Mouse (Mus musculus) monocyte, adult 5-6 weeks (primary cell): Measurements from ENCODE around the gene Aknad1. TPM values are rescaled to one million over a fixed set of nuclear protein-coding genes. Genes with fewer than 3 reads are reported as not detected.

Experiments used
- ATAC-seq: fragments of 153-309, 156-312 bp; replicated peaks from 2 replicates; pipeline ENCODE4 v1.8.0; 2017; ENCODE audit warnings: mild to moderate bottlenecking; ENCODE audit not compliant: low TSS enrichment, insufficient number of reproducible peaks, severe bottlenecking, poor library complexity, low FRiP score
- total RNA-seq: library from RNA; stranded (forward); fragments of 200-1000, 200-491, 200-594 nt; gene quantifications from 3 replicates; pipeline ENCODE4 v1.2.3, GENCODE M21; 2017

Gene Aknad1
- total RNA-seq, 1 experiment from 2014 or later, result not detected

DNA sequence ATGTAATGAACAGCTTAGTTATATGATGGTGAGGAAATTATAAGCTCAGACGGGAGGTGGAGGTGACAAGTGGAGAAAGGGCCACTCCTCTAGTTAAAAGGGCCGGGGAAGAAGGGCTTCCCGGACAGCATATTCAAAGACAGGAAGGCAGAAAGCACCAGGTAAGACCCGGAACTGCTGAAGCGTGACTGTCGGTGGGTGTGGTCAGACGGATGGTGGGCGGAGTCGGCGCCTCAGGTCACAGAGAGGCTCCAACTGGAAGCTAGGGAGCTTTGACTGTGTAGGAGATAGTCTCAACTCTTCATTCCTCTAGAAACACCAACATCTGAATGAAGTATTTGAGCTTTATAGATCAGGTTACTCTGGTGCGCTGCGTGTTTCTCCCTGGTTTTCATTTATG is 9.1 kb upstream of the Aknad1 start:
- no peak for ATAC-seq

- peak; percentile 43; the same call in 1 of the 2 replicates for ATAC-seq
Measured at GRCm38 (mm10) chr3:108737761-108738160, 1.7 kb upstream of the Aknad1 start.

DNA sequence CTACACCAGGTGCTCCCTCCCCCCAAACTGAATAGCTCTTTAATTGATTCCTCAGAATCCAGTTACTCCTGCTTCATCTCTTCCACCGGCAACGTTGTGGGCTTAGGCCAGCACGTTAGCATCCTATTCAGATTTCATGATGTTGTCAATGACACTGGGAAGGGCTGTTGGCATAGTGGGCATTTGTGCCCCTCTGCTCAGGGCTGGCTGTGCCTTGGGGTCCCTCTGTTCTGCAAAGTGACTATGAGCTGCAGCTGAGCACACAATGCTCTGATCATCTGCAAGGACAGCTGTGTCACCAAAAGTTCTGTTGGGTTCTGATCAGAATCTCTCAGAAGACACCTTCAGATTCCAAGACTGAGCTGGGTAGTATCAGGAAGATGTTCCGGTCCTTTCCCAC is 4.6 kb downstream of the Aknad1 start:
- no peak for ATAC-seq

DNA sequence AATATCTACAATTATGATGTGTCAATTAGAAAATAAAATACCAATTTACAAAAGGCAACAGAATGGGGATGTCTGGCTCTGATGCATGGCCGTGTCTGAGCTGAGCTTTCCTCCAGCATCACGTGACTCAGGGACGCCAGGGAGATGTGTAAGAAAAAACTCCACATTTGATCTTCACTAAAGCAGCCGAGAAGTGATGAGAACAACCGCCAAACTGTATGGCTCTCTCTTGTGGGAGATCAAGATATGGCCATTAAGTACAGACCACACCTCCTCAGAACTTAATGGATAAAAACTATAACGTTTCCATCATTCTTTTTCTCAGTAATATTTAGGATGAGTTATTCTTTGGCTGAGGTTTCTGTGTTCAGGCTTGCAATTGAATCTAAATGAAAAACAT is 11.6 kb downstream of the Aknad1 start:
- no peak for ATAC-seq

DNA sequence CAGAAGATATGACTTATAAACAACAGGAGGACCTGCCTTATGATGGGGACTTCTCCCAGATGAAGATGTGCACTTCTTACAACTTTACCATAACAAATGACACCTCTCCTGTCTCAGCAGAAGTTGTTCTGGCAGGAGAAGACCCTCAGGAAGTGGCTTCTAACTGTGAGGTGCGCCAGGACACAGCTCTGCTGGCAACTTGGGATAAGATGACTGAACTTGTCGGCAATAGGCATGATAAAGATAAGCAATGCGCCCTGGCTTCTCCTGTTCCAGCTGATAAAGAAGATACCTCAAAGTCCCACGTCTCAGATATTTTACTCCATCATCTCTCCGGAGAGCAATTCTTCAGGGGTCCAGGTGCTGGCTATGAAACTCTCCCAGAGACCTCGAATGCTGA is 12.2 kb downstream of the Aknad1 start:
- no peak for ATAC-seq

- no peak for ATAC-seq
Measured at GRCm38 (mm10) chr3:108754541-108754940, 15.1 kb downstream of the Aknad1 start.

DNA sequence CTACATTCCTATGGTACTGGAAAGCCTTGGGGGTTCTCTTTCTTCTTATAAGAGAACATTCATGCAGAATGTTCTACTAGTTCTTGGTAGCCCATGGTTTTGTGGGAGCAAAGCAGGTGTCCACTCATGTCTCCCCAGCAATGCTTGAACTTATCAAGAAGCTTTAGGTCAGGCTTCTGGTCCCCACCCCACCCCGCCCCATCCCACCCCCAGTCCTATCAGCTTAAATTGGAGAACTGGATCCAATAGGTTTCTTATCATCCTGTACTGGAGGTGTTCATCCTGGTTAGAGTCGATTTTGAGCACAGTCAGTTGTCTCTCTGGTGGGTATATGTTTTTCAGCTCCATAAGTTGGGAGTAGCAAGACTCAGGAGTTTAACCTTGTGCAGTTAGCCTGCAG is 16.1 kb downstream of the Aknad1 start:
- ATAC-seq, result no peak

GRCm38 (mm10) chr3:108756131-108756530 is 16.7 kb downstream of the Aknad1 start:
- no peak for ATAC-seq

DNA sequence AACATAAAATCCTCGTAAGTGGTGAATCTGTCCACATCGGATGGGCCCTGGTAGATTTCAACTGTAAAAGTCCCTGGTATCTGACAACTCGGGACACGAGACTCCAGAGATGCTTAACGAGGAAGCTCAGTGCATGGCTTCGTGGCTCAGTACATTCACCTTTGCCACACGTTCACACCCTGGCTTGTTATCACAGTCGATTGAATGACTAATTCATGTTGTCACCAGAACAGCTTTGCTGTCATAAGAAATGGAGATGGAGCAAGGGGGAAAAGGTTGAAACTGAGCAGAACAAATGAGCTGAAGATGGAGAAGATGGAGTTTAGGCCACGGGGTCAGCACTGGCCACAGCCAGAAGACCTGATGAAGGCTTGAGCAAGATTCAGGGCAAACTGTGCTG is 18.1 kb downstream of the Aknad1 start:
- no peak for ATAC-seq

DNA sequence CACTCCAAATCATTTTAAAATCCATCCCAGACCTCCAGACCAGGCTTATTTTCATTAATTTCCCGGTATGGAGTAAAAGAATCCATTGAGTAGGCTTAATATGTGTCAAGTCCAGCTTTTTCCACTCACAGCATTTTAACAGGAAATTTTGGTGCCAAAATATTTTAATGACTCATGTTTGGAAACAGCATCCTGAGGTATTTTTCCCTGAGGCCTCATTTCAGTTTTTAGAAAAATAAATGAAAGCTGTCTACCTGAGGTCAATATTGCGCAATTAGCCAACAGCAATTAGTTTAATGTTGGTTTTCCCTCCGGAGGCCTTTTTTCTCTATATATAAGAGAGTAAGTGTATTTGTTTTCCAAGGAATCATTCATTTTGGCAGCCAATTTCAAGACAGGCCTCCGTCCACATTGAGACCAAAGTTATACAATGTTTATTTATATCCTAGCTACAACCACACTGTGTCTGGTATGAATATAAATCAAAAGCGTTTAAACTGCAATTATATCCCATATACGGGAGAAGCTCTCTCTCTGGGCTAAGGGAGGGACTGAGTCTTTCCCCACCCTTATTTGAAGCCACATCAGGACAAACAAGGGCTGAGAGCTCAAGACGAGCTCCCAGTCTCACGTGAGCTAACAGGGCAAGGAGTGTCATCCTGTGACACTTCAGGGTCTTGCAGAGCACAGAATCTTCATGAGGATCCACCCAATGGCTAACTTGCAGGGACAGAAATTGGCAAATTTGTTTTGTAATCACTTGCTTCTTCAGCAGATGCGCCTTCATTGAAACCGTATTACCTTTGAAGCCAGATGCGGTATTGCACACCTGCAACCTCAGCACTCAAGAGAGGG is 20.3 kb downstream of the Aknad1 start:
- no peak for ATAC-seq

DNA sequence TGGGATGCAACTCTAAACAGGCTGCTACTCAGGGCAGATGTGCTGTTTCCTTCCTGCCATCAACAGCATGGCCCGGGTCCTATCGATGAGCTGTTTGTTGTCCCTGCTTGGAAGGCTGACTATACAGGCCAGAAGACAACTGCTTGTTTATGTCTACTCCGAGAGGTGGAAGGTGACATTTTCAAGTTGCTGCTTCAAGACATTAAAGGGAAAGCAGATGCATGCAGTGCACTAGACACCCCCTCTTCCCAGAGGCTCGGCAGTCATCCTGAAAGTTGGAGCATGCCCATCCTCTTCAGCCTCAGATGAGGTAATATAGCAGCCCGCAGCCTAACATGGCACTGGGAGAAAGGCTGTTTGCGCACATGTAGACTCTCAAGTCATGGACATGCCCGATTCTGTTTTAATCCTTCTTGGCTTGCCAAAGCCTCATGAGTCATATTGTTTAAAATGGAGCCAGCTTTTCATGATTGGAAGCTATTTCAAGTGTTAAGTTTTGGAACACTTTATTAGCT is 23.2 kb downstream of the Aknad1 start:
- ATAC-seq, result no peak

DNA sequence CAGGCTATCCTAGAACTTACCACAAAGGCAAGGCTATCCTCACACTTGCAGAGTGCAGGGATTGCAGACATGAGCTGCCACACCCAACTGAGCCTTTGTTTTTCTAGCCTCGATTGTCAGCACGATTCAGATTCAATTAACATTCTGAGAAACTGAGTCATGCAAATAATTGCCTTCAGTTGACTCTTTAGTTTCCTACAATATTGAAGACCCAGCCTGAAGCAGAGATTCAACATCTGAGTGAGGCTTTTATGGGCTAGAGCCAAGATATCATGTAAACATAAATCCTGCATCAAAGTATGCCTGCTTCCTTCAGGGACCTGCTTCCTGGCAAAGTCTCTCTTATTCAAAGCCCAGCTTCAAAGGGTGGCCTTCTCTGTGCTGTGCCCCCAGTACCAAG is 24.2 kb downstream of the Aknad1 start:
- ATAC-seq, result no peak

DNA sequence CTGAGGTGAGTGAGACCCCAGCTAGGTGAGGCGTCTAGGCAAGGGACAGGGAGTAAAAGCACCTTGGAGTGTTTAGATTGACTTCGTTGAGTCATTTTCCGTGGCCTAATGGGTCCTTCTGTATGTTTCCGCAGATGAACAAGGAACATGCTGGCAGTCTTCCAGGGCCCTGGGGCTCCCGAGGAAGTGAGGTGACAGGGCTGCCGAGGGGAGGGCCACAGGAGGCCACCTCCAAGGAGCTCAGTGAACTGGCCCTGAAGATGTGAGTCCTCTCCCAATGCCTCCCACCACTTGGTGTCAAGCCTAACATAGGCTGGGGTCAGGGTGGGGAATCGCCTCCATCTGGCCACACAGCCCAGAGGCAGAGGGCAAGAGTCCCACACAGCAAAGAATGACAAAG is 25.5 kb downstream of the Aknad1 start:
- no peak for ATAC-seq

GRCm38 (mm10) chr3:108765476-108765875 is 26.0 kb downstream of the Aknad1 start:
- ATAC-seq, result no peak

DNA sequence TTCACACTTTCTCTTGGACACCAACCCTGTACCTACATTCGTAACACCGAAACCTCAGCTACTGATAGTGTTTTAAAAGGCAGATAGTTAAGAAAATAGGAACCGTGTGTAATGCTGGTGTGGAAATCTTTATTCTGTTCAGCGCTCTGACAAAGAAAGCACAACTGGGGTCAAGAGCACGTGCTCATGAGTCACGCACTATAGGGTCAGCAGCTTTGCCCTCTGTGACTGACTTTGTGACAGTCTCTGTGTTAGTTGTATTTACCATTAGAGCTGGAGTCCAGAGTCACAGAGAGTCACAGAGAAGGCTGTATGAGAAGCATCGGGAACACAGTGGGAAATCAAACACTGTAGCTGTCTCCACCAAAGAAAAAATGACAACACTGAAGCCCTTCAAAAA is 27.5 kb downstream of the Aknad1 start:
- ATAC-seq, result no peak

DNA sequence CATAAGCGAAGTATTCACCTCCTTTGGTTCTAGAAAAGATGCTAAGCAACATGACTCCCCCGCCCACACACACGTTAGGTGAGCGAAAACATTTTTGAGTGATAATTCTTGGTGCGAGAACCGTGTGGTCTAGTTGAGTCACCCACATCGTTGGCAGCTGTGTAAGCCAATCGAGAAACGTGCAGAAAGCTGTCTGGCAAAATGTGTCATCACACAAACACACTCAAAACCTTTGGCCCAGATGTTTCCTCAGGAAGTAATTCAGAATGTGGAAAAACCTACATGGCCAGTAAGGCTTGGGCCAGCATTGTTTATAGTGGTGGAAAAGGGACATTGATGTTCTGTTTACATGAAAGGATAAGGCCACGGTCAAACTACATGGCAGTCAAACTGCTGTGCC is 28.0 kb downstream of the Aknad1 start:
- no peak for ATAC-seq

- no peak for ATAC-seq
Measured at GRCm38 (mm10) chr3:108769547-108769946, 30.1 kb downstream of the Aknad1 start.

DNA sequence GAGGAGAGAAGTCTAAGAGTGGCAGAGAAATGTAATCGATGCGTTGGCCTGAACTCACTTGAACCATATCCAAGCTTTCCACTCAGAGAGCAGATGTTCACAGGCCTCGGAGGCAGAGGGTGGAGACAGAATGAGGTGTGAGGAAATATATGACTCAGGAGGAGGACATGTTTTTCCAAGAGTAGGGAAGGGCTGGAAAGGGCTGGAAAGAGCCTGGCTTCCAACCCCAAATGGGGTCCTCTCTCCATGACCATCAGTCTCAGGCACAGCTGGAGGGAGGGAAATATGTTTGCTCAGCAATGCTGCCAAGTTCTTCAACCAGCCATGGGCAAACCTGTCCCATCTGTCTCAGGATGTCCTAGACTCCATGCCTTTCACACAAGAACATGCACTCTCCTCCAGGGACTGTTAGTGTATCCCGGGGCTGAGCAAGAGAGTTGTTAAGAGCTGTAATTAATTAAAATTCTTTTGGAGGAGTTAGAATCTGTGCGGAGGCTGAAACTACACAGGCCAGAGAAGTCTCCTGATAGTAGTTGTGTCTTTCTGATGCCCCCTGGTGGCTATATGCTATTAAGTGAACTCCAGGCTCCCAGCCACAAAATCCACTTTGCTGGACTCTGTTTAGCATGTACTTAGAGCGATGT is 31.4 kb downstream of the Aknad1 start:
- 0 out of 2 replicates have a peak, but pooled peaks have one; percentile 40 for ATAC-seq

GRCm38 (mm10) chr3:108772211-108772610 is 32.8 kb downstream of the Aknad1 start:
- ATAC-seq, result no peak

DNA sequence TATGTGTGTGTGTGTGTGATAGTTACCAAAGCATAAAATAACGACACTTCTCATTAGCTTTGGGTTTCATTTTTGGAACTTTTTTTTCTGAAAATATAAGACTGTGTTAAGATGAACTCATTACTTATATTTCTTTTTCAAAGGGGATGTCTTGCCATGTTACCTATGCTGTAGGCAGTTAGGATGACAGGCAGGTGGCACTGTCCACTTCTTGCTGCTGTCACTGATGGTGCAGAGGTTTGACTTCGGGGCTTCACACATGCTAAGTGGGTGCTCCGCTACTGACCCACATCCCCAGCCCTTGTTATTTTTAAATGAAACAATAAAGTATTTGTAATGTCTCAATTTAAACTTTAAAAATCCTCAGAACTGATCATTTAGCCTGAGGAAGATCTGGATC is 33.4 kb downstream of the Aknad1 start:
- ATAC-seq, result no peak
